Mouse (Mus musculus) forebrain, postnatal 0 days (tissue): ENCODE results near the gene Crx. TPM values are rescaled to one million over a fixed set of nuclear protein-coding genes. Genes with fewer than 3 reads are reported as not detected.

ENCODE experiments used
- ATAC-seq: fragments of 200-750 bp; cut with Nextera tagmentation; 2 replicates; pipeline ENCODE4 v1.8.0; 2017; ENCODE audit warnings: mild to moderate bottlenecking, moderate library complexity
- DNase-seq: peaks from one replicate; pipeline ENCODE4 v3.0.0-alpha.2; 2015
- H3K27ac ChIP-seq: fragments of 300-500 bp; sonication (generic); 2 replicates; pipeline ENCODE4 v1.5.1; 2014; ENCODE audit warnings: low read depth, mild to moderate bottlenecking, antibody characterized with exemption, low read length, moderate library complexity, mixed read lengths
- H3K27me3 ChIP-seq: fragments of 300-500 bp; sonication (generic); 2 replicates; pipeline ENCODE4 v1.6.1; 2014; ENCODE audit warnings: mild to moderate bottlenecking, low read length, mixed read lengths; ENCODE audit not compliant: insufficient read depth
- H3K36me3 ChIP-seq: fragments of 300-500 bp; sonication (generic); 2 replicates; pipeline ENCODE4 v1.6.1; 2014; ENCODE audit warnings: mild to moderate bottlenecking, moderate library complexity; ENCODE audit not compliant: insufficient read depth
- H3K4me1 ChIP-seq: fragments of 300-500 bp; sonication (generic); 2 replicates; pipeline ENCODE4 v1.6.1; 2014; ENCODE audit warnings: antibody characterized with exemption; ENCODE audit not compliant: insufficient read depth
- H3K4me2 ChIP-seq: fragments of 300-500 bp; sonication (generic); 2 replicates; pipeline ENCODE4 v1.6.1; 2014; ENCODE audit warnings: low read depth, mild to moderate bottlenecking, moderate library complexity
- H3K4me3 ChIP-seq: fragments of 300-500 bp; sonication (generic); 2 replicates; pipeline ENCODE4 v1.5.1; 2014; ENCODE audit warnings: low read depth, low read length, mixed read lengths
- H3K9ac ChIP-seq: fragments of 300-500 bp; sonication (generic); 2 replicates; pipeline ENCODE4 v1.6.1; 2014; ENCODE audit warnings: mild to moderate bottlenecking
- H3K9me3 ChIP-seq: fragments of 300-500 bp; sonication (generic); 2 replicates; pipeline ENCODE4 v1.6.1; 2016; ENCODE audit warnings: low read length
- CTCF ChIP-seq: sonication (generic); IDR thresholded peaks from 2 replicates; pipeline ENCODE4 v1.5.1; 2016; ENCODE audit warnings: antibody characterized with exemption, control low read depth, low read depth
- WGBS: fragments of 180-500 bp; shearing (Covaris S2); extraction: QIAGEN DNeasy Blood & Tissue Kit; methylation state at CpG from one replicate; pipeline ENCODE4 v1.1.7; 2014; 5-methylcytosine and 5-hydroxymethylcytosine counted together
- polyA plus RNA-seq: library from polyadenylated mRNA; unstranded; fragments of >200 nt; fragmentation: Nextera tagmentation; extraction: Ambion mirVana; gene quantifications from 2 replicates; pipeline ENCODE4 v1.2.1, GENCODE M21; 2015
- total RNA-seq: library from RNA; depleted of rRNA; stranded (reverse); fragments of >200 nt; gene quantifications from 2 replicates; pipeline ENCODE4 v1.2.3, GENCODE M21; 2014

Gene Crx
- total and polyA plus RNA-seq, 2 experiments from 2014 or later, result 0.05 to 1.2 TPM

DNA sequence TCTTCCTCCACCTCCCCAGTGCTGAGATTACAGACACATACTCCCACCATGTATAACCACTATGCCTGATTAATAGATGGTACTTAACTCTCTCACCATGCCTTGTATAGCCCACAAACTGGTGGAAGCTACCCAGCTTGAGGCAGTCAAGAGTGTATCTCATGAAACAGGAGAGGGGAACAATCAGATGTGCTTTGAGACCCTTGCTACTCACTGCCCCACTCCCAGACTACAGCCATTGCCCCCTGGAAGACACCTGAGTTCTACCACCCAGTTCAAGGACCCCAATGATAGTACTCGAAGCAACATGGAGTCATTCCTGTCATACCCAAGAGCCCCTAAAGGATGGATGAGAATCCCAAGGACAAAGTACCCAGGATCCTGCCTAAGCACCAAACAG lies 26.8 kb upstream of the Crx start:
- Histone ChIP-seq H3K27ac (no peak overlapping the region), H3K4me2 (no peak overlapping the region), H3K36me3 (no peaks in the 10 kb centered on the region), H3K9ac (no peak overlapping the region), H3K9me3 (no peaks in the 10 kb centered on the region), H3K27me3 (no peaks in the 10 kb centered on the region), H3K4me3 (no peak overlapping the region), H3K4me1 (no peaks in the 10 kb centered on the region)
- no peak for ATAC-seq
- WGBS, result 87% methylated on average over 1 of the region's 1 CpGs
- TF ChIP-seq CTCF, result no peak
- no peak for DNase-seq

- Histone ChIP-seq H3K9ac (no peak overlapping the region), H3K4me1 (no peaks in the 10 kb centered on the region), H3K36me3 (no peaks in the 10 kb centered on the region), H3K9me3 (no peaks in the 10 kb centered on the region), H3K27me3 (no peaks in the 10 kb centered on the region), H3K4me2 (no peak overlapping the region), H3K27ac (no peak overlapping the region), H3K4me3 (no peak overlapping the region)
- ATAC-seq, result no peak
- WGBS, result 49% methylated on average over 7 of the region's 7 CpGs
- TF ChIP-seq CTCF, result no peak
- no peak for DNase-seq
Observed at GRCm38 (mm10) chr7:15905861-15906260, 26.1 kb upstream of the Crx start.

DNA sequence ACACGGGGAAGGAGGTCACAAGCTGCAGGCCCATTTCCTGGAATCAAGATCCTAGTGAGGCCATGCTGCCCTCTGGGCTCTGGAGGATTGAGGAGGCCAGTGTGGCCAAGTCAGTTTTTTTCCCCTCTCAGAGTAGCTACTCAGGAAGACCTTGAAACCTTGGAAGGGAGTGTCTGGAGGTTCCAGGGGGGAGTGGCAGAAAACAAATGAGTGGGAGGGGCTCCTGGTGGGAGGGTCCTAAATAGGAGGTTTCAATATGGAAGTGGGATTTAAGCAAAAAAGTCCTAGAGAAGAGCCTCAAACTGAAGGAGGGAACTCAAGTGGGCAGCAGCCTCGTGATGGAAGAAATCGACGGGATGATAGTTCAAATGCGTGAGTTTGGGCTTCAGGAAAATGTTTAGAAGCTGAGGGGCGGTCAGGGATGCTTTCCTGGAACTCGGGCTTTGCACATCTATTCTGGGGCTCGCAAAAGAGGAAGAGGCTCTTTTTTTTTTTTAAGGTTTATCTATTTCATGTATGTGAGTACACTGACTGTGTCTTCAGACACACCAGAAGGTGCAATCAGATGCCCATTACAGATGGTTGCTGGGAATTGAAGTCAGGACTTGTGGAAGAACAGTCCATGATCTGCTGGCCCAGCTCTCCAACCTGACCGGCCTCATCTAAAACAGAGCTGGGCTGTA lies 21.7 kb upstream of the Crx start:
- Histone ChIP-seq H3K27ac (no peak overlapping the region), H3K36me3 (no peaks in the 10 kb centered on the region), H3K4me2 (no peak overlapping the region), H3K9me3 (no peaks in the 10 kb centered on the region), H3K4me1 (no peaks in the 10 kb centered on the region), H3K27me3 (no peaks in the 10 kb centered on the region), H3K9ac (no peak overlapping the region), H3K4me3 (no peak overlapping the region)
- DNase-seq, result no peak
- no peak for TF ChIP-seq CTCF
- WGBS, result 83% methylated on average over 9 of the region's 9 CpGs
- ATAC-seq, result no peak

- no peaks in the 10 kb centered on the region for H3K27me3 ChIP-seq
- DNase-seq (no peak), ATAC-seq (no peak)
- no peak for TF ChIP-seq CTCF
- no peaks in the 10 kb centered on the region for H3K36me3 ChIP-seq
- H3K27ac ChIP-seq, result no peak overlapping the region
- no peaks in the 10 kb centered on the region for H3K9me3 ChIP-seq
- no peak overlapping the region for H3K9ac ChIP-seq
- WGBS, result 67% methylated on average over 1 of the region's 1 CpGs
- H3K4me3 ChIP-seq, result no peak overlapping the region
- no peak overlapping the region for H3K4me2 ChIP-seq
- no peaks in the 10 kb centered on the region for H3K4me1 ChIP-seq
Observed at GRCm38 (mm10) chr7:15894251-15894650, 14.5 kb upstream of the Crx start.

DNA sequence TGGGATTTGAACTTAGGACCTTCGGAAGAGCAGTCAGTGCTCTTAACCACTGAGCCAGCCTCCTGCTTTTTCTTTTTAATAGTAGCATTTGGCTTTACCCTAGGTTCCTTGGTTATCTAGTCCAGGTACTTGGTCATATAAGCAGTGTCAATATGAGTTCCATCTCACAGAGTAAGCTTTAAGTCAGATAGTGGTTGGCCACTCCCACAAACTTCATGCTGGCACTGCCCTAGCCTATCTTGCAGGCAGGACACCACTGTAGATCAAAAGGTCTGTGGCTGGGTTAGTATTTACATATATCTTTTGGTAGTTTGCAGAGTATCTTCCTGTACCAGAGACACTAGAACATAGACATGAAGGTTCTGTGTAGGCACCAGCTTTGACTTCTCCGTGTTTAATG lies 4.4 kb upstream of the Crx start:
- no peaks in the 10 kb centered on the region for H3K27me3 ChIP-seq
- H3K9me3 ChIP-seq, result no peaks in the 10 kb centered on the region
- no peak overlapping the region for H3K9ac ChIP-seq
- H3K4me3 ChIP-seq, result no peak overlapping the region
- H3K4me2 ChIP-seq, result no peak overlapping the region
- TF ChIP-seq CTCF, result no peak
- DNase-seq, result no peak
- WGBS, result 82% methylated on average over 2 of the region's 2 CpGs
- H3K27ac ChIP-seq, result no peak overlapping the region
- H3K4me1 ChIP-seq, result no peaks in the 10 kb centered on the region
- H3K36me3 ChIP-seq, result no peaks in the 10 kb centered on the region
- ATAC-seq, result no peak

GRCm38 (mm10) chr7:15882317-15882716 lies 2.5 kb upstream of the Crx start, which contains the start of gene Crxos:
Gene Crxos (plus strand): TSS chr7:15882617.
- WGBS, result 88% methylated on average over 2 of the region's 2 CpGs
- no peaks in the 10 kb centered on the region for H3K4me1 ChIP-seq
- H3K27ac ChIP-seq, result no peak within 1 kb of the TSS
- no peak within 1 kb of the TSS for H3K9ac ChIP-seq
- ATAC-seq (no peak), DNase-seq (no peak)
- H3K4me3 ChIP-seq, result no peak within 1 kb of the TSS
- no peaks in the 10 kb centered on the region for H3K9me3 ChIP-seq
- no peaks in the 10 kb centered on the region for H3K36me3 ChIP-seq
- H3K4me2 ChIP-seq, result no peak within 1 kb of the TSS
- TF ChIP-seq CTCF, result no peak
- no peaks in the 10 kb centered on the region for H3K27me3 ChIP-seq

GRCm38 (mm10) chr7:15881831-15882230 lies 2.1 kb upstream of the Crx start:
- H3K4me2 ChIP-seq, result no peak overlapping the region
- no peaks in the 10 kb centered on the region for H3K4me1 ChIP-seq
- H3K27ac ChIP-seq, result no peak overlapping the region
- TF ChIP-seq CTCF, result no peak
- ATAC-seq, result no peak
- no peaks in the 10 kb centered on the region for H3K9me3 ChIP-seq
- DNase-seq, result no peak
- 46% methylated on average over 3 of the region's 3 CpGs for WGBS
- H3K36me3 ChIP-seq, result no peaks in the 10 kb centered on the region
- H3K27me3 ChIP-seq, result no peaks in the 10 kb centered on the region
- H3K4me3 ChIP-seq, result no peak overlapping the region
- H3K9ac ChIP-seq, result no peak overlapping the region
